Mouse (Mus musculus) ES-E14 (cell line): ENCODE data around the gene Sesn2.

Experiments
- CHD2 ChIP-seq: IDR thresholded peaks from 2 replicates; pipeline ENCODE4 v1.6.1; 2014; ENCODE audit warnings: mild to moderate bottlenecking, low read depth, low read length, inconsistent platforms
- HCFC1 ChIP-seq: IDR thresholded peaks from 2 replicates; pipeline ENCODE4 v1.6.1; 2012; ENCODE audit warnings: low read length, inconsistent platforms, borderline replicate concordance; ENCODE audit not compliant: insufficient read depth
- MAFK ChIP-seq: IDR thresholded peaks from 2 replicates; pipeline ENCODE4 v1.6.1; 2014; ENCODE audit warnings: mild to moderate bottlenecking, low read depth, low read length, inconsistent platforms; ENCODE audit not compliant: insufficient read depth
- ZC3H11A ChIP-seq: IDR thresholded peaks from 2 replicates; pipeline ENCODE4 v1.6.1; 2012; ENCODE audit warnings: low read depth, mild to moderate bottlenecking, inconsistent platforms, low read length, borderline replicate concordance
- ZNF384 ChIP-seq: IDR thresholded peaks from 2 replicates; pipeline ENCODE4 v1.6.1; 2012; ENCODE audit warnings: low read depth, low read length, inconsistent platforms

DNA sequence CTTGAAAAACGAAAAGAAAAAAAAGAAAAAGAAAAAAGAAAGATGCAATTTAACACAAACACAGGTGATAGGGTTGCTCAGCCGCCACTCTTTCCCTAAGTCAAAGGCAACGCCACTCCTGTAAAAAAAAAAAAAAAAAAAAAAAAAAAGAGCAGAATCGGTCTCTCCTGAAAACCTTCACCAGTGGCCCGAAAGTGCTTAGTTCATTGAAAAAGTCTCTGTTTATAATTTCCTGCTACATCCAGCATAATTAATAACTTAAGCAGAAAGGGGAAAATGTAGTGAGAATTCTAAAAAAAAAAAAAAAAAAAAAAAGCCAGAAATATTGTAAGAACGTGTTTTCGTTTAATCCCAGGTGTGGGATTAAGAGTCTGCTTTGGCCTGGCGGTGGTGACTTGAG lies 65.8 kb downstream of the Sesn2 start:
- TF ChIP-seq HCFC1: no peak
- no peak for TF ChIP-seq ZC3H11A
- no peak for TF ChIP-seq MAFK
- no peak for TF ChIP-seq CHD2
- TF ChIP-seq ZNF384: peak; percentile 65; the same call in 1 of the 2 replicates
